8 mouse cellular contexts compared by ENCODE assay signal in genomic region chr9:53609968-53610781, GRCm38 (mm10). TPM values are rescaled to one million over a fixed set of nuclear protein-coding genes. Genes with fewer than 3 reads are reported as not detected.
DNase-seq lines count a peak whose midpoint lies in the region; ATAC-seq and TF ChIP-seq lines count a peak whose summit lies in the region.

Acat1 (minus strand) TSS chr9:53610382.

- peak within 1 kb of the TSS; percentile 94 for H3K4me2 ChIP-seq in heart, embryonic 11.5 days
- peak within 1 kb of the TSS; percentile 70 for H3K4me2 ChIP-seq in kidney, embryonic 16.5 days (replicated peaks; ENCODE audit: low read depth, low read length)
- H3K4me2 ChIP-seq in myocyte (ENCODE audit: low read depth): peak within 1 kb of the TSS; percentile 86

- peak within 1 kb of the TSS; percentile 91 for H3K9ac ChIP-seq in heart, embryonic 11.5 days (ENCODE audit: low read depth, low read length)
- H3K9ac ChIP-seq in kidney, embryonic 16.5 days (replicated peaks; ENCODE audit: low read length): peak within 1 kb of the TSS; percentile 73
- peak within 1 kb of the TSS; percentile 97 for H3K9ac ChIP-seq in liver, adult 2 months (ENCODE audit: low read depth, low read length)

- 5% methylated on average over 52 of the region's 52 CpGs for WGBS in heart, embryonic 11.5 days (ENCODE audit: insufficient replicate concordance)
- WGBS in kidney, embryonic 16.5 days: 3% methylated on average over 52 of the region's 52 CpGs
- under 1% methylated on average over 52 of the region's 52 CpGs for WGBS in liver, adult 2 months

- H3K27me3 ChIP-seq in C2C12 (ENCODE audit: control insufficient read depth, insufficient read depth, insufficient read length) (no peaks in the 10 kb centered on the region), myocyte (ENCODE audit: control insufficient read depth, insufficient read depth, insufficient read length) (no peaks in the 10 kb centered on the region)
- H3K27me3 ChIP-seq in erythroblast, embryonic 14.5 days (ENCODE audit: control insufficient read depth): no peaks in the 10 kb centered on the region
- H3K27me3 ChIP-seq in heart, embryonic 11.5 days (ENCODE audit: control insufficient read depth, insufficient read depth, low read length): no peaks in the 10 kb centered on the region
- H3K27me3 ChIP-seq in kidney, embryonic 16.5 days (ENCODE audit: insufficient read depth, low read length): no peaks in the 10 kb centered on the region
- no peaks in the 10 kb centered on the region for H3K27me3 ChIP-seq in liver, adult 2 months (ENCODE audit: control insufficient read depth, insufficient read depth, low read length)
- no peaks in the 10 kb centered on the region for H3K27me3 ChIP-seq in splenic B cell, adult 2 months (ENCODE audit: control insufficient read depth, insufficient read depth, low read length, poor library complexity, severe bottlenecking)

- peaks cover 19% of the 10 kb centered on the region for H3K79me3 ChIP-seq in C2C12 (ENCODE audit: low read depth)

- peak; percentile 77; the same call in 1 of the 2 replicates for TF ChIP-seq POLR2A in brain, embryonic 14.5 days (IDR thresholded peaks at IDR 0.05; ENCODE audit: borderline replicate concordance, extremely low read depth, insufficient read depth, insufficient read length, poor library complexity, severe bottlenecking)
- peak; percentile 90 for TF ChIP-seq POLR2A in liver, adult 2 months (IDR thresholded peaks at IDR 0.05; ENCODE audit: extremely low read depth, insufficient read depth, low read length)
- TF ChIP-seq POLR2A in myocyte (IDR thresholded peaks at IDR 0.05; ENCODE audit: insufficient read length, low read depth): peak; percentile 94

- H3K36me3 ChIP-seq in C2C12 (ENCODE audit: control insufficient read depth, insufficient read depth) (peaks cover 5% of the 10 kb centered on the region), myocyte (ENCODE audit: control insufficient read depth, insufficient read depth) (peaks cover 12% of the 10 kb centered on the region)
- H3K36me3 ChIP-seq in erythroblast, embryonic 14.5 days (ENCODE audit: control insufficient read depth): peaks cover 3% of the 10 kb centered on the region
- no peaks in the 10 kb centered on the region for H3K36me3 ChIP-seq in heart, embryonic 11.5 days (ENCODE audit: control insufficient read depth, insufficient read depth, low read length)
- 0 out of 2 replicates have a peak, but pooled peaks cover 6% of the 10 kb centered on the region for H3K36me3 ChIP-seq in kidney, embryonic 16.5 days (ENCODE audit: insufficient read depth, low read length)
- 0 out of 2 replicates have a peak, but pooled peaks cover 2% of the 10 kb centered on the region for H3K36me3 ChIP-seq in liver, adult 2 months (ENCODE audit: control insufficient read depth, insufficient read depth, low read length)
- H3K36me3 ChIP-seq in splenic B cell, adult 2 months (ENCODE audit: control insufficient read depth, insufficient read depth, low read length, poor library complexity, severe bottlenecking): no peaks in the 10 kb centered on the region

- H3ac ChIP-seq in C2C12 (ENCODE audit: control insufficient read depth, insufficient read length, low read depth) (peak within 1 kb of the TSS; percentile 78), myocyte (ENCODE audit: control insufficient read depth, insufficient read length) (peak within 1 kb of the TSS; percentile 22)

- no peak for TF ChIP-seq CTCF in C2C12 (IDR thresholded peaks at IDR 0.05; ENCODE audit: control insufficient read depth, insufficient read depth, insufficient read length)
- no peak for TF ChIP-seq CTCF in brain, embryonic 14.5 days (IDR thresholded peaks at IDR 0.05; ENCODE audit: borderline replicate concordance, extremely low read depth, insufficient read depth, insufficient read length)
- TF ChIP-seq CTCF in liver, adult 2 months (IDR thresholded peaks at IDR 0.05; ENCODE audit: low read depth, low read length): no peak

- peak within 1 kb of the TSS; percentile 49 for H3K4me3 ChIP-seq in C2C12 (ENCODE audit: insufficient read depth, poor library complexity, severe bottlenecking)
- peak within 1 kb of the TSS; percentile 75 for H3K4me3 ChIP-seq in erythroblast, embryonic 14.5 days (replicated peaks)
- peak within 1 kb of the TSS; percentile 64 for H3K4me3 ChIP-seq in heart, embryonic 11.5 days (ENCODE audit: low read depth, low read length)
- peak within 1 kb of the TSS; percentile 58 for H3K4me3 ChIP-seq in kidney, embryonic 16.5 days (ENCODE audit: low read length)
- peak within 1 kb of the TSS; percentile 90 for H3K4me3 ChIP-seq in liver, adult 2 months (ENCODE audit: insufficient read depth, low read depth, low read length)
- peak within 1 kb of the TSS; percentile 42 for H3K4me3 ChIP-seq in myocyte

- ATAC-seq in heart, embryonic 11.5 days (replicated peaks; ENCODE audit: insufficient number of reproducible peaks, low FRiP score, low TSS enrichment): peak; percentile 96
- peak; percentile 98 for ATAC-seq in kidney, embryonic 16.5 days (ENCODE audit: low FRiP score, low TSS enrichment)

- H3K4me1 ChIP-seq in erythroblast, embryonic 14.5 days (ENCODE audit: control insufficient read depth): peaks cover 15% of the 10 kb centered on the region
- H3K4me1 ChIP-seq in heart, embryonic 11.5 days (ENCODE audit: control insufficient read depth, insufficient read depth, low read length): peaks cover 4% of the 10 kb centered on the region; the same call in 1 of the 2 replicates
- peaks cover 14% of the 10 kb centered on the region; the same call in 1 of the 2 replicates for H3K4me1 ChIP-seq in kidney, embryonic 16.5 days (ENCODE audit: insufficient read depth, low read length)
- H3K4me1 ChIP-seq in liver, adult 2 months (ENCODE audit: control insufficient read depth, insufficient read depth, low read length): peaks cover 29% of the 10 kb centered on the region

- DNase-seq in brain, embryonic 14.5 days (ENCODE audit: low read depth): peak; percentile 97
- peak; percentile 82 for DNase-seq in liver, adult 2 months (ENCODE audit: extremely low read depth, low read depth, low spot score)
- DNase-seq in splenic B cell, adult 2 months (ENCODE audit: low read depth, low spot score): peak; percentile 92

- H3K27ac ChIP-seq in heart, embryonic 11.5 days (ENCODE audit: low read depth, low read length): peak within 1 kb of the TSS; percentile 75; the same call in 1 of the 2 replicates
- H3K27ac ChIP-seq in kidney, embryonic 16.5 days (ENCODE audit: low read length): 0 out of 2 replicates have a peak within 1 kb of the TSS, but pooled peaks have one; percentile 9
- peak within 1 kb of the TSS; percentile 96 for H3K27ac ChIP-seq in liver, adult 2 months (replicated peaks; ENCODE audit: insufficient read depth, low read depth, low read length)

- H3K79me2 ChIP-seq in C2C12 (ENCODE audit: control insufficient read depth, insufficient read depth): peaks cover 33% of the 10 kb centered on the region
- peaks cover 16% of the 10 kb centered on the region for H3K79me2 ChIP-seq in liver, adult 2 months (ENCODE audit: control insufficient read depth, insufficient read depth, low read length)
- H3K79me2 ChIP-seq in myocyte (ENCODE audit: control insufficient read depth, insufficient read depth): peaks cover 32% of the 10 kb centered on the region

- H3K9me3 ChIP-seq in erythroblast, embryonic 14.5 days (ENCODE audit: control insufficient read depth, low read length): no peaks in the 10 kb centered on the region
- H3K9me3 ChIP-seq in heart, embryonic 11.5 days (replicated peaks; ENCODE audit: control insufficient read depth, low read length): no peaks in the 10 kb centered on the region
- no peaks in the 10 kb centered on the region for H3K9me3 ChIP-seq in kidney, embryonic 16.5 days (ENCODE audit: low read length)

TF ChIP-seq in C2C12, 6 proteins besides CTCF, POLR2A, EP300 and RAD21:
- TF ChIP-seq MYOG (IDR thresholded peaks at IDR 0.05; ENCODE audit: control insufficient read depth, extremely low read depth, insufficient read length) (no peak), MYOD1 (IDR thresholded peaks at IDR 0.05; ENCODE audit: control insufficient read depth, insufficient read length, low read depth) (peak; percentile 26), MAX (IDR thresholded peaks at IDR 0.05) (peak; percentile 60), CEBPB (IDR thresholded peaks at IDR 0.05; ENCODE audit: low read depth) (no peak), USF1 (IDR thresholded peaks at IDR 0.05; ENCODE audit: low read depth) (peak; percentile 68), FOSL1 (IDR thresholded peaks at IDR 0.05; ENCODE audit: insufficient read depth, low read length, poor library complexity, severe bottlenecking) (no peak)

TF ChIP-seq in myocyte, 11 proteins besides CTCF, POLR2A, EP300 and RAD21:
- TF ChIP-seq MYOG (IDR thresholded peaks at IDR 0.05; ENCODE audit: control insufficient read depth in 1 of 3, insufficient read depth in 1 of 3, insufficient read length in 2 of 3, low read depth in 2 of 3) (peak; percentile 34 to 94 (median 91)), USF1 (IDR thresholded peaks at IDR 0.05; ENCODE audit: low read depth) (peak; percentile 45), MAX (IDR thresholded peaks at IDR 0.05; ENCODE audit: low read depth) (no peak), REST (IDR thresholded peaks at IDR 0.05; ENCODE audit: insufficient read depth, insufficient read length) (no peak), E2F4 (IDR thresholded peaks at IDR 0.05; ENCODE audit: insufficient read depth) (no peak), CEBPB (IDR thresholded peaks at IDR 0.05; ENCODE audit: insufficient read depth, poor library complexity, severe bottlenecking) (no peak), POLR2AphosphoS2 (IDR thresholded peaks at IDR 0.05; ENCODE audit: insufficient read length, low read depth) (peak; percentile 77), MYOD1 (IDR thresholded peaks at IDR 0.05; ENCODE audit: control insufficient read depth in 1 of 3, insufficient read length in 2 of 3, low read depth in 2 of 3) (peak; percentile 55 to 95 (median 94)), SRF (IDR thresholded peaks at IDR 0.05; ENCODE audit: control insufficient read depth, insufficient read length, low read depth) (no peak), TCF3 (IDR thresholded peaks at IDR 0.05; ENCODE audit: insufficient read length, low read depth) (peak; percentile 37), TCF12 (IDR thresholded peaks at IDR 0.05; ENCODE audit: insufficient read depth, poor library complexity, severe bottlenecking) (no peak)

RNA-seq across cellular contexts. Expression of gene Acat1, which starts in this region (rescaled TPM):
- 28.3 TPM for polyA plus RNA-seq in C2C12 (2012; fragmentation: generic; extraction: Trizol)
- polyA plus RNA-seq in brain, embryonic 14.5 days (2012; rRNA removed): 80.5 and 81.1 TPM in 2 replicates
- 3.1 TPM in 2 replicates for polyA plus RNA-seq in erythroblast, embryonic 14.5 days (2012)
- 156 and 165 TPM in 2 replicates for polyA plus RNA-seq in heart, embryonic 11.5 days (2014; fragmentation: Nextera tagmentation; extraction: Ambion mirVana)
- 120 and 126 TPM in 2 replicates for polyA plus RNA-seq in kidney, embryonic 16.5 days (2015; fragmentation: Nextera tagmentation; extraction: Ambion mirVana)
- total RNA-seq in liver, adult 2 months (2014; rRNA removed): 285 and 321 TPM in 2 replicates
- polyA plus RNA-seq in liver, adult 2 months (2012; rRNA removed): 101 and 143 TPM in 2 replicates
- polyA plus RNA-seq in myocyte (2012; fragmentation: generic; extraction: Trizol): 34.9 TPM

Comparison
In these comparisons a context has a peak if more than half of its experiments do, and no peak if none do; other contexts are left out.
1. Peak in every context shown above with its lines: DNase-seq, ATAC-seq, H3K4me3 ChIP-seq and H3K27ac ChIP-seq.
2. H3K27ac ChIP-seq: peak in every context shown above with its lines; median percentile 96 in liver, adult 2 months; 75 in heart, embryonic 11.5 days; 9 in kidney, embryonic 16.5 days.